Mouse (Mus musculus): ENCODE data around the gene Gabbr1. TPM values are rescaled to one million over a fixed set of nuclear protein-coding genes. Genes with fewer than 3 reads are reported as not detected.

Gabbr1 gene
- polyA plus RNA-seq, 1 experiment from 2014 or later: 31.7 TPM

GRCm38 (mm10) chr17:37085545-37085944, 39.8 kb downstream of the Gabbr1 start:
- H3K4me1 ChIP-seq: no peaks in the 10 kb centered on the region
- H3K27me3 ChIP-seq: peaks cover 4% of the 10 kb centered on the region; the same call in 1 of the 2 replicates
- WGBS: 78% methylated on average over 10 of the region's 10 CpGs
- H3K27ac ChIP-seq: no peak overlapping the region
- H3K36me3 ChIP-seq (replicated peaks): no peaks in the 10 kb centered on the region
- no peak for ATAC-seq (ENCODE audit: low FRiP score)
- no peak overlapping the region for H3K4me3 ChIP-seq (replicated peaks)
- H3K9ac ChIP-seq: no peak overlapping the region
- no peak overlapping the region for H3K4me2 ChIP-seq
- no peaks in the 10 kb centered on the region for H3K9me3 ChIP-seq

DNA sequence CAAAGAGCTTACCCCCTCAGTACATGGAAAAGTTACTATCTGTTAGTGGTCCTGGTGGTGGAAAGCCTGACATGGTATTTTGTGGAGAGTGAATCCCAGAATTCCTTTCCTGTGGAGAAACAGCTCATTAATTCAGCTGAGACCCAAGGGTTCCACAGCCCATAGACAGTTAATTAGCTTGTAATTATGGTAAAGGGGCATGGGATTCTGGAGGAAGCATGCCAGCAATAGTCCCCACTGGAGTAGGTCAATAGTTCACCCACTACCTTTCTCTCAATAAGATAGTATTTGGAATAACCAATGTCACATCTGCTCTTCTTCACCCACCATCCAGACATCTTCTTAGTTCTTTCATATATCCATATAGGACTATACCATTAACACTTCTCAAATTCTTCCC, 42.6 kb downstream of the Gabbr1 start, which contains the start of gene Olfr90:
Olfr90 (minus strand) TSS at position 101 of the 400 bp plus-strand sequence.
- no peak within 1 kb of the TSS for H3K27ac ChIP-seq
- H3K4me3 ChIP-seq (replicated peaks): no peak within 1 kb of the TSS
- H3K9me3 ChIP-seq: no peaks in the 10 kb centered on the region
- H3K9ac ChIP-seq: no peak within 1 kb of the TSS
- H3K4me2 ChIP-seq: no peak within 1 kb of the TSS
- no peaks in the 10 kb centered on the region for H3K27me3 ChIP-seq
- no peaks in the 10 kb centered on the region for H3K36me3 ChIP-seq (replicated peaks)
- ATAC-seq (ENCODE audit: low FRiP score): no peak
- H3K4me1 ChIP-seq: no peaks in the 10 kb centered on the region

- 68% methylated on average over 1 of the region's 1 CpGs for WGBS
These were observed 46.4 kb downstream of the Gabbr1 start for GRCm38 (mm10) chr17:37092198-37092597.

DNA sequence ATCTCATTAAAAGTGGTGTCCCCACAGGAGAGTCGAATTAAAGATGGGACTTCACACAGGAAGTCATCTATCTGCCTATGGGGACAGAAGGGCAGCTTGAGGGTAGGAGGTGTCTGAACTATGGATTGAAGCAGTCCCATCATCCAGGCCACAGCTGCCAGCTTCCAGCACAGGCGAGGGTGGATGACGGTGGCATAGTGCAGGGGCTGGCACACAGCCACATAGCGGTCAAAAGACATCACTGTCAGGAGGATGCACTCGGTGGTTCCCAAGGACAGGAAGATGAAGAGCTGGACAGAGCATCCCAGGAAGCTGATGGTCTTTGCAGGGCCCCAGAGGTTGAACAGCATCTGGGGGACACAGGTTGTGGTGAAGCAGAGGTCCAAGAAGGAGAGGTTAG, 47.5 kb downstream of the Gabbr1 start:
- 84% methylated on average over 5 of the region's 5 CpGs for WGBS
- Histone ChIP-seq H3K27ac (no peak overlapping the region), H3K4me3 (replicated peaks) (no peak overlapping the region), H3K4me1 (no peaks in the 10 kb centered on the region), H3K9ac (no peak overlapping the region), H3K36me3 (replicated peaks) (no peaks in the 10 kb centered on the region), H3K9me3 (no peaks in the 10 kb centered on the region), H3K27me3 (no peaks in the 10 kb centered on the region), H3K4me2 (no peak overlapping the region)
- no peak for ATAC-seq (ENCODE audit: low FRiP score)

More at GRCm38 (mm10) chr17:37092198-37092597, 46.4 kb downstream of the Gabbr1 start:
- Histone ChIP-seq H3K4me2 (no peak overlapping the region), H3K27me3 (no peaks in the 10 kb centered on the region), H3K36me3 (replicated peaks) (no peaks in the 10 kb centered on the region), H3K9me3 (no peaks in the 10 kb centered on the region), H3K4me3 (replicated peaks) (no peak overlapping the region), H3K4me1 (no peaks in the 10 kb centered on the region), H3K9ac (no peak overlapping the region), H3K27ac (no peak overlapping the region)
- no peak for ATAC-seq (ENCODE audit: low FRiP score)

- Histone ChIP-seq H3K36me3 (replicated peaks) (no peaks in the 10 kb centered on the region), H3K27ac (no peak within 1 kb of the TSS), H3K9me3 (no peaks in the 10 kb centered on the region), H3K4me1 (no peaks in the 10 kb centered on the region), H3K4me3 (replicated peaks) (no peak within 1 kb of the TSS), H3K27me3 (no peaks in the 10 kb centered on the region), H3K9ac (no peak within 1 kb of the TSS), H3K4me2 (no peak within 1 kb of the TSS)
- 95% methylated on average over 1 of the region's 1 CpGs for WGBS
- ATAC-seq (ENCODE audit: low FRiP score): no peak
These were observed 52.4 kb downstream of the Gabbr1 start, which contains the start of gene Olfr91 for GRCm38 (mm10) chr17:37098178-37098577. Gene Olfr91, minus strand, starts transcription at chr17:37098278.

- H3K4me2 ChIP-seq: no peak within 1 kb of the TSS
- no peaks in the 10 kb centered on the region for H3K27me3 ChIP-seq
- 88% methylated on average over 2 of the region's 2 CpGs for whole genome bisulfite sequencing
- H3K27ac ChIP-seq: no peak within 1 kb of the TSS
- no peak for ATAC-seq (ENCODE audit: low FRiP score)
- H3K36me3 ChIP-seq (replicated peaks): no peaks in the 10 kb centered on the region
- no peaks in the 10 kb centered on the region for H3K4me1 ChIP-seq
- H3K9ac ChIP-seq: no peak within 1 kb of the TSS
- H3K4me3 ChIP-seq (replicated peaks): no peak within 1 kb of the TSS
- no peaks in the 10 kb centered on the region for H3K9me3 ChIP-seq
These were observed 74.2 kb downstream of the Gabbr1 start, which contains the start of gene Olfr92 for GRCm38 (mm10) chr17:37119988-37120387. Gene Olfr92, minus strand, starts transcription at chr17:37120088.

Other genes with a start within 250 kb of the Gabbr1 start
- not detected in 2 replicates for gene H2-M10.6, start 233.8 kb upstream of the Gabbr1 start, polyA plus RNA-seq (2016; fragmentation: Nextera tagmentation; extraction: Ambion mirVana)
- gene Trim26, start 208.8 kb upstream of the Gabbr1 start, polyA plus RNA-seq (2016; fragmentation: Nextera tagmentation; extraction: Ambion mirVana): 38.7 and 44.0 TPM in 2 replicates
- 0.14 and 0.24 TPM in 2 replicates for gene Trim15, start 178.8 kb upstream of the Gabbr1 start, polyA plus RNA-seq (2016; fragmentation: Nextera tagmentation; extraction: Ambion mirVana)
- 4.7 and 7.1 TPM in 2 replicates for gene Trim10, start 176.4 kb upstream of the Gabbr1 start, polyA plus RNA-seq (2016; fragmentation: Nextera tagmentation; extraction: Ambion mirVana)
- gene Trim40, start 155.8 kb upstream of the Gabbr1 start, polyA plus RNA-seq (2016; fragmentation: Nextera tagmentation; extraction: Ambion mirVana): not detected in 2 replicates
- not detected in 2 replicates for gene Trim31, start 147.8 kb upstream of the Gabbr1 start, polyA plus RNA-seq (2016; fragmentation: Nextera tagmentation; extraction: Ambion mirVana)
- gene Rnf39, start 103.0 kb upstream of the Gabbr1 start, polyA plus RNA-seq (2016; fragmentation: Nextera tagmentation; extraction: Ambion mirVana): 0.47 TPM in 1 of 2 replicates, not detected in the other
- 136 and 146 TPM in 2 replicates for gene Ppp1r11, start 94.2 kb upstream of the Gabbr1 start, polyA plus RNA-seq (2016; fragmentation: Nextera tagmentation; extraction: Ambion mirVana)
- 79.5 and 86.7 TPM in 2 replicates for gene Znrd1, start 87.4 kb upstream of the Gabbr1 start, polyA plus RNA-seq (2016; fragmentation: Nextera tagmentation; extraction: Ambion mirVana)
- 7.1 and 7.7 TPM in 2 replicates for gene Znrd1as, start 87.4 kb upstream of the Gabbr1 start, polyA plus RNA-seq (2016; fragmentation: Nextera tagmentation; extraction: Ambion mirVana)
- not detected in 2 replicates for gene 2410137M14Rik, start 64.7 kb upstream of the Gabbr1 start, polyA plus RNA-seq (2016; fragmentation: Nextera tagmentation; extraction: Ambion mirVana)
- gene H2-M5, start 56.4 kb upstream of the Gabbr1 start, polyA plus RNA-seq (2016; fragmentation: Nextera tagmentation; extraction: Ambion mirVana): 1.3 and 1.6 TPM in 2 replicates
- 193 and 197 TPM in 2 replicates for gene Zfp57, start 44.8 kb upstream of the Gabbr1 start, polyA plus RNA-seq (2016; fragmentation: Nextera tagmentation; extraction: Ambion mirVana)
- gene Mog, start 22.6 kb upstream of the Gabbr1 start, polyA plus RNA-seq (2016; fragmentation: Nextera tagmentation; extraction: Ambion mirVana): 1.1 and 1.2 TPM in 2 replicates
- 0.06 and 0.15 TPM in 2 replicates for gene Olfr90, start 42.5 kb downstream of the Gabbr1 start, polyA plus RNA-seq (2016; fragmentation: Nextera tagmentation; extraction: Ambion mirVana)
- gene Olfr91, start 52.3 kb downstream of the Gabbr1 start, polyA plus RNA-seq (2016; fragmentation: Nextera tagmentation; extraction: Ambion mirVana): not detected in 2 replicates
- not detected in 2 replicates for gene Olfr92, start 74.1 kb downstream of the Gabbr1 start, polyA plus RNA-seq (2016; fragmentation: Nextera tagmentation; extraction: Ambion mirVana)
- not detected in 2 replicates for gene Olfr93, start 115.5 kb downstream of the Gabbr1 start, polyA plus RNA-seq (2016; fragmentation: Nextera tagmentation; extraction: Ambion mirVana)
- not detected in 2 replicates for gene Ubd, start 147.9 kb downstream of the Gabbr1 start, polyA plus RNA-seq (2016; fragmentation: Nextera tagmentation; extraction: Ambion mirVana)
- not detected in 2 replicates for gene Olfr94, start 155.0 kb downstream of the Gabbr1 start, polyA plus RNA-seq (2016; fragmentation: Nextera tagmentation; extraction: Ambion mirVana)
- gene Olfr95, start 167.2 kb downstream of the Gabbr1 start, polyA plus RNA-seq (2016; fragmentation: Nextera tagmentation; extraction: Ambion mirVana): 0.06 TPM in 1 of 2 replicates, not detected in the other
- not detected in 2 replicates for gene Olfr96, start 174.2 kb downstream of the Gabbr1 start, polyA plus RNA-seq (2016; fragmentation: Nextera tagmentation; extraction: Ambion mirVana)
- gene Olfr97, start 191.4 kb downstream of the Gabbr1 start, polyA plus RNA-seq (2016; fragmentation: Nextera tagmentation; extraction: Ambion mirVana): not detected in 2 replicates
- gene Olfr98, start 217.8 kb downstream of the Gabbr1 start, polyA plus RNA-seq (2016; fragmentation: Nextera tagmentation; extraction: Ambion mirVana): not detected in 2 replicates
- 1.00 and 1.5 TPM in 2 replicates for gene H2-M3, start 224.3 kb downstream of the Gabbr1 start, polyA plus RNA-seq (2016; fragmentation: Nextera tagmentation; extraction: Ambion mirVana)
- not detected in 2 replicates for gene Olfr99, start 237.5 kb downstream of the Gabbr1 start, polyA plus RNA-seq (2016; fragmentation: Nextera tagmentation; extraction: Ambion mirVana)